Mouse (Mus musculus): Measurements from ENCODE around the gene Cfap61.

Cfap61 gene

DNA sequence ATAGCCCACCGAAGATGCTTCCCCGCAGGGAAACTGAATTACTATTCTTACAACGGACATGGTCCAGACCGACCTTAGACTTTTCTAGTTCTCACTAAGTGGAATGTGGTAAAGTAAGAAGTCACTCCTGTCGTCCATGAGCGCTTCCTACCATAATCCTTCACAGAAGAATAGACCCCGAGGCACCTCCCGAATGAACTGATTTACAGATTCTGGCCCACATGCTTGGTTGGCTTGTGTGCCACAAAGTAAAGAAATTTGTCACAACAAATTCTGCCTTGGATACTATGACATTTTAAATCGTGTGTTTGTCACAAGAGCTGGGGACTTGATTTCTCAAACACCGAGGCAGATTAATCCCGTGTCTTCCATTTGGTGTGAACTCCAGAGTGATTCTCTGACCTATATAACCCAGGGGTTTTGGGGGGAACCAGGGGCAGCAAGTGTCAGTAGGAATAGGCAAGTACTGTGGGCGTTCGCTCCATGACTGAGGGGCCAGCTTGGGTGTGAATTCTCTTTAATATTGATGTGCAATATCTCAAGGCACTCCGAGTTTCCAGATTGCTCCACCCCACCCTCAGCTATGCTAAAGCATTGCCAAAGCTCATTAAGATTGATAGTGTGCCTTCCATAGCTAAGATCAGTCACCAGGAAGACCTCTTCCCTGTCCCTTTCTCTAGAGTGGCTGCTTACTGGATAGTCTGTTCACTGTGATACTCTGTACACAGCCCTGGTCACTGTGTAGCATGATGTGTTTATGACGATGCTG is 214.8 kb downstream of the Cfap61 start:
- DNase-seq (ENCODE audit: low spot score) = no peak

DNA sequence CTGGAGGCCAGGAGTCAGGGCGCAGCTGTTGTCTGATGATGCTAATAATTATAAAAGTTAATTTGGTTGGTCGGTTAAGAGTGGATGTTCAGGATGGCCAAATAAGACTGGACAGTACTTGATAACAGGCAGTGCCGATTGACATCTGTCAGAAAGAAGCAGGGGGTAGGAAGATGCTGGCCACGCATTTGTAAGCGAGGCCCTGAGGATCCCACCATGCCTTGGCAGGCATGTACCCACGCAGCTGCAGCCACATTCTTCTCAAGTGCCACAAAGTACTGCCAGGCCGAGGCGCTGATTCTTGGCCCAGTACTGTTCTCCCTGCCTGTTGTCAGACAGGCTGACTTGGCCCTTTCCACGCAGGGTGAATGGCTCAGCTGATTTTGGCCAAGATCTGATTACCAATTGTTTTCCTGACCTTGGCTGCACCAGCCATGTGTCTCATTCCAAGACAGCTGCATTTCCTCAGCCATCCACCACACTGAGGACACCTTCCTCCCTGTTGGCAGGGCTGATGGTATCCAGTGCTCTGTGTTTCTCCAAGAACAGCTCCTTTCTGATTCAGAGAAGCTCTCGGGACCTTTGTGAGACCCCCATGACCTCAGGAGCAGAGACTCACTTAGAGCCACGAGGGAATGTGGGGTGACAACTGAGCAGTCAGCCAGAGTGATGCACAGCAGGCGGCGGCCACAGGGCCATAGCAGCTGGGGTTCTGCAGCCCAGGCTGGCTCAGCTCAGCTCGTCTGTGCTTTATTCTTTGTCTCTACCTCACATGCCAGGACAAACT is 233.6 kb downstream of the Cfap61 start:
- DNase-seq (ENCODE audit: low spot score) = no peak

DNA sequence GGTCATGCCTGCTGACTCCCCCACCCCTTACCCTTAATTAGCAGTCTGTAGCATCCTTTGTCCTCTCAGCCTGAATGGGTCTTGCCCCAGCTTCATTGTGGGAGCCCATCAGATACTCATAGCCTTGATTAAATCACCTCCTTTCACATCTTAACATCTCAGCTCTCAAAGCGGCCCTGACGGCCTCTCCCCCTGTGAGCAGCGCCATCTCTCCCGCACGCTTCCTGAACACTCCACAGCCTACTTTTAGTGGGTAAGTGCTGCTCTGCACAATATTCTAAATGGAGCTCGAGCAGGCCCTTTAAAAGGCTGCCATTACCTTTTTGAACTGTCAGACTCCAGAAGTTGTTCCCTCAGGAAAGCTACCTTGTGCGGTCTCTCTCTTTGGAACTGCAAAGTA is 234.9 kb downstream of the Cfap61 start:
- DNase-seq (ENCODE audit: low spot score) = no peak

DNA sequence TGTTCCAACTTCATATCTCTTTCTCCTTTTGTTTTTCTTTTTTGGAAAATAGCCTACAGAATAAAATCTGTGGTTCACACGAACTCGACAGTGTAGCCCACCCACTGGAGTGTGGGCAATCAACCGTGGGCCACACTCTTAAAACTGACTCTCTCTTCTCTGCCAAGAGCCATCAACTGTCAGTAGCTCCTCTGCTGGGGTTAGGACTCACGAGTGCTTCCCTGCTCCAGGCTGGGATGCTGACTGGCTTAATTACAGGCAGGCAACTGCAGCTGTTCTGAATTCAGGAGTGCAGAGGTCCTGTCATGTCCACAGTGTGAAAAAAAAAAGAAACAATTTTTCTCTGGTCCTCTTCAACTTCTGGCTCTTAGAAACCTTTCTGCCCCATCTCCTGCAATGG is 237.5 kb downstream of the Cfap61 start:
- DNase-seq (ENCODE audit: low spot score) = no peak

DNA sequence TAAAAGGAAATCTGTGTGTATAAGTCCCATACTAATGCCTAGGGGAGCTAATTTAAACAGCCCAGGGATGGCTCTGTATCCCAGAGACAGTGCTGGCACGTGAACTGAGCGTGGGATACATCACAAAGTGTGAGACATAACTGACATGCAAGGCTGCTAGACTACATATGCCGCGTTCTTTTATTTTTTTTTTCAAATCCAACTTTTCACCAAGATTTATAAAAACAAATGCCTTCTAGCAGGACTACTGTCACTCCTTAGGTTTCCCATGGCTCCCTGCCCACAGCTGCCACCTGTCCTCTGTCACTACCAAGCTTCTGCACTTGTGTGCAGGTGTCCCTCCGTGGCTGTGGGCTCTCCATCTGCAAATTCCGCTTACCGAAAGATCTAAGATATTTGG is 239.6 kb downstream of the Cfap61 start:
- no peak for DNase-seq (ENCODE audit: low spot score)

DNA sequence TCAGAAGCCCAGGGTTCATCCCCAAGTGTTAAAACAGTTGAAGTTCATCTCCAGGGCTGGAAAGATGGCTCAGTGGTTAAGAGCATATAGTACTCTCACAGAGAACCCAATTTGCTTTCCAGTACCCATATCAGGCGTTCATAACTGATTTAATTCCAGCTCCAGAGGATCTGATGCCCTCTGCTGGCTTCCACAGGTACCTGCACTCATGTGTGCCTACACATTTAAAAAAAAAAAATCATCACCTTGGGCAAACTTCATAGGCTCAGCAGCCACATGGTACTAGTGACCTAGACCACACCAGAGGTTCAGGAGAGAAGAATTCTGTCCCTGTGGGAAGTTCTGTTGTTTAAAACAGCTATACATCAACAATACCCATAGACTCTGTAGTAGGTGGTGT is 244.1 kb downstream of the Cfap61 start:
- DNase-seq (ENCODE audit: low spot score) = no peak

DNA sequence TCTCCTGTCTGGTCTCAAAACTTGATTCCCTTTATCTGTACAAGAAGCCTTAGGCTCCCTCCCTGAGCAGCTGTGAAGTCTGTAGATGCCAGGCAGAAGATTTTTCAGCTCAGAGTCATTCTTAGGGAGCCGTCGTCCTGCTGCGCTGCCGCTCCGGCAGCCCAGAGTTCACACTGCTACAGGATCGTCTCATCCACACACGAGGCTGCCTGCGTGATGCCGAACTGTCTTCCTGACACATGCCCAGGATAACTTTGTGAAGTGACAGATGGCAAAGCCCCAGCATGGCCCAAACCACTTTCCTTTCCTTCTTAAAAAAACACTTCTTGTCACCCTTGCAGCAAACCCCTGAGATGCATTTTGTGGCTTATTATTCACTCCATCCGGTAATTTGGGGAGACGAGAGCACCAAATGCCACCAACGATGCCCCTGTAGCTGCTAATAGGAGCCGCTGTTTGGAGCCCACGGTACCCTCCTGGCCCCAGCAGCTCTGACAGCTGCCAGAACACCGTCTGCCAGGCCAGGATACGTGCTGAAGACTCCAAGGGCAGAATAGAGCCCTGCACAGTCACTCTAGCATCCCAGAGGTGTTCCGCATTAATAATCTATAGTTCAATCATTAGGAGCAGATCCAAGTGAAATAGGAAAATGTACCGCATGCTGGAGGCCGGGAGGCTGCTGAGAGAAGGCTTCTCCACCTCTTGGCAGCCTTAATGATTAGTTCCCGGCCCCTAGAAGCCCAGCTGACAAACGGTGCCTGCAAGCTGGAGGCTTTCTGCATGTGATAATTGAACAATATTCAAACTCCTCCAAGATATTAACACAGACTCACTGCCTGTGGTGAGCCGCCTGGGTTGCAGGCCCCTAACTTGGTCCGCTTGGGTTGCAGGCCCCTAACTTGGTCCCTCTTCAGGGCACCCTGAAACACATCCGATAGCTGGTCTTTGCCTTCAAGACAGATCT is 249.5 kb downstream of the Cfap61 start:
- DNase-seq (ENCODE audit: low spot score) = no peak

DNA sequence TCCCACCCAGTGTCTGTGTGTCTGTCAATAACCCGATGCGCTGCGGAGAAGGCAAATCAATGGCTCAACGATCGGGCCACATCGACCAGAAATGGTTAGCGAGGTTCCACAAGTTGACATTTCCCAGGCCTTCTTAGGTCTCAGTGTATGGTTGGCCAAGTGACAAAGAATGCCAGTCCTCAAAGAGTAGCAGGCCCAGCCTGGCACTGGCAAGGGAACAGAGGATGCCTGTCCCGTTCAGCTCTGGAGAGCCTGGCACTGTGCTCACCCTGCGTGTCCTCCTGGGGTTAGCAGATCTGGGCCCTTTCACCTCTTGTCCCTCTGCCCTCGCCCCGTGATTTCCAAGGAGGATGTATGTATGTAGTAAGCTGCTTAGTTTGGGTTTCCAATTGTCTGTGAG is 261.5 kb downstream of the Cfap61 start:
- DNase-seq (ENCODE audit: low spot score) = no peak

DNA sequence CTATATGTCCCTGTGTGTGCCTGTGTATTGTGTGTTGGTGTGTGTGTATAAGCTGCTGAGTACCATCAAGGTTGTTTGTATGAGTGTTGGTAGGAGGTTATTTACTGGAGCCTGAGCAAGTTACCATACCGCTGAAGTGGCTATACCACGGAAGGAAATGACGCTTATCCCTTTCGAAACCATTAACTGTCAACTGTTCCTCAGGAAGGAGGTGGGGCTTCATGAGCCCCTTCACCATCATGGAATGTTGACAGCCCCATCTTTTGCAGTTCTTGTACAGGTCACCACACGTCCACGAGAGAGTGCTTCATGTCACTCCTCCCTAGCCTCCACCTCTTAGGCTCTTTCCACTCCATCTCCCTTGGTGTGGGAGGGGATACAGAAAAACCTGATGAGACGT is 263.4 kb downstream of the Cfap61 start:
- no peak for DNase-seq (ENCODE audit: low spot score)

DNA sequence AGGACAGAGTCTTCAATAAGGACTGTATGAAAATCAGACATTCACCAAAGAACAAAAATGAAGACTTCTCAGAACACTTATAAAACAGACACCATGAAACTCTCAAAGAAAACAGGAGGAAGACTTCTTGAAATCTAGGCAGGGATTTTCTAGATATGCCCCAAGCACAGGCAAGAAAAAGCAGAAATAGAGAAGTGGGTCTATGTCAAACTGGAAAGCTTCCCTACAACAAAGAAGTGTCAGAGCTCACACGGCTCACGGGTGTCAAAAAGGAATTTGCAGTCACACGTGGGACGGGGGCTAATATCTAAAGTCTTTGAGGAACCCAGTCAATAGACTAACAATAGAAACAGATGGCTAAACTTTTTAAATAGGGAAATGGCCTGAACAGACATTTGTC is 276.4 kb downstream of the Cfap61 start:
- no peak for DNase-seq (ENCODE audit: low spot score)

DNA sequence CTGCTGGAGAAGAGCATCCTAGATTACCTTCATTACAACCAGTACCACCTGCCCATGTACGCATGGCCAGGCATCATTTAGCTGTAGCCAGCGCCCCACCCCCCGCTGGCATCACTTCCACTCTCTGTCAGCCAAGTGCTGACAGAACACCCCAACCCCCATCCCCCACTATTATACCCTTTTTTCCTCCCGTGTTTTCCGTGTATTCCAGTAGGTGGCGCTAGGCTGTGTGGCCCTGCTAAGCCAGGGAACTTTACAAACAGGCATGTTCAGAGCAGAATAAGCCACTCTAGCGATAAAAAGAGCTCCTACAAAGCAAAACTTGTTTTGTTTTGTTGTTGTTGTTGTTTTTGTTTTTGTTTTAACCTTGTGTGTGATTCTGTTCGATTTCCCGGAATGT is 280.1 kb downstream of the Cfap61 start:
- DNase-seq (ENCODE audit: low spot score) = no peak

DNA sequence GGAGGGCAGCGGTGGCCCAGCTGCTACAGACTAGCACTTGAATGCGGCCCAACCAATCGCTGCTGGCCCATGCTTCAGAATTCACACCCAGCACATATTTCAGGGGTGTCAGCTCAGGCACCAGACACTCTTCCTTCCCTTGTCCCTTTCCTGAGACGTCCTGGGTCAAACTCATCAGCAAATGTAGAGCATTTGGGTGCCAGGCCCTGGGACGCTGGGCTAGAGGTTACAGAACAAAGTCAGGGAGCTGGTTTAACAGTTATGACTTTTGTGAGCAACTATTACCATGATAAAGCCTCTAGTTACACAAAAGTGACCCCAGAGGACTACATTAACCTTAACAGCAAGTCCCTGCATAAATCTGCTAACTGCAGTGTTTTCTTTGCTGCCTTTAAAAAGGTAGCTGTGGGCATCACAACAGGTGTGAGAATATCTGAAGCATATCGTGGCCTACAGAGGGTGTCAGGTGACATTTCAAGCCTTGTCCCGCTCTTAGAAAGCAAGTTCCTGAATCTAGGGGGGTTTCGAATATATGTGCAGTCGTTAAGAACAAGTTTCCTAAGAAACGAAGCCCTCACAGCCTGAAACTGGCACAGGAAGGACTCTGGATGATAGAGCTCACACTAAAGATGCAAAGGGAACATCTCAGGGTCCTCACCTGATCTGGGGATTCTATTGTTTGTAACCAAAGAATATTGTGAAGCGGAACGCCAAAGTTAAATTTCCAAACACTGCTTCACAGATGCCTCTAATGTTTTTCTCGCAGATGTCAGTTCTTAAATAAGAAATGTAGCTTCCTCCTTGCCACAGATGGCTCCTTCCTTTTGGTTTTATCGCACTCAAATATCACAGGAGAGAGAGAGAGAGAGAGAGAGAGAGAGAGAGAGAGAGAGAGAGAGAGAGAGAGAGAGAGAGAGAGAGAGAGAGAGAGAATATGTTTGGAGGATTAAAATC is 281.8 kb downstream of the Cfap61 start:
- DNase-seq (ENCODE audit: low spot score) = no peak

DNA sequence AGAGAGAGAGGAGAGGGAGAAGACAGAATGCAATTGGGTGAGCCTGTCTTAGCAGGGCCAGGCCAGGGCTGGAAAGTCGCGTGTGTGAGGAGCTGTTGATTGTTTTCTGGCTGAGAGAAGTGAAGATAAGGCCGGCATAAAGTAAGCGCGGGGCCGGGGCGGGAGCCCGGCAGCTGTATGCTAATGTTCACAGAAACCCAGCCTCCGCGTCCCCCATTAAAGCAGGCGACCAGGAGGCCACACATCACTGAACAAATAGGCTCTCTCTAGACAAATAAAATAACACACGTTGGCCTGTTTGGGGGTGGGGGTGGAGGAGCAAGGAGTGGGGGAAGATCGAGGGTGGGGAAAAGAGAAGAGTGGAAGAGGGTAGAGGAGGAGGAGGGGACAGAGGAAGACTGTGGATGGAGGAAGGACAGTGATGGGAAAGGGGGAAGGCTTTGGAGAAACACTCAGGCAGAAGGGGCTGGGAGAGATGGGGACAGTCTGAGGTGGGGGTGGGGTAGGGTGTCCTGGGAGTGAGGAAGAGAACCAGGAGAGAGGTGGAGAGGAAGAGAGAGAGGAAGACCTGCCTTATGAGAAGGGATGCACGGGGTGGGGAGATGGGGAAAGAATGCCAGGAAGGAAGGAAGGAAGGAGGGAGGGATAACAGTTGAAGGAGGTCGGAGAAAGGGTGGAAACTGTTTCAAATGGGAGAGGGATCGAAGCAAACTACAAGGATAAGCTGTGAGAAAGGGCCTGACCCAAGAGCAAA is 282.8 kb downstream of the Cfap61 start:
- no peak for DNase-seq (ENCODE audit: low spot score)

DNA sequence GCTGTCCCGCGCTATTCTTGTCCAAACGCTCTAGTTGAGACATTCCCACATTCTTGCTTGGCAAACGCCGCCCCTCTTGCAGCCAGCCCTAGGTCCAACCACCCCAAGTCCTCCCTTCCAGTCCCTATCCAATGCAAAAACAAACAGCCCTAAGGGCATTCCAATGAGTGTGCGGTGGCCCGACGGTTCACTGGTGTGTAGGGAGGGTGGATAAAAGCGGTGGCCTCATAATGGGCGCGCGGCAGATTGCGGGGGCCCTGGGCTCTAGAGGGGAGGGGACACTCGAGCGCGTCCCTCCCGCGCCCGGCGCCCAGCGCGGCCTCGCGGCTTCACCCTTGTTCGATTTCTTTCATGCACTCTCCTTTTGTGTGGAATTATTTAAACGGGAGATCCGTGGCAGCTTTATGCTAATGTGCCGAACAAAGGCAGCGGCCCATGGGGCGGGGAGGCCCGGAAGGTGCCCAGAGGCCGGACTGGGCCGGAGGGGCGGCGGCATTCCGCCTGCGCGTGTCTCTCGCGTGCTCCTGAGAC is 283.6 kb downstream of the Cfap61 start:
- no peak for DNase-seq (ENCODE audit: low spot score)

DNA sequence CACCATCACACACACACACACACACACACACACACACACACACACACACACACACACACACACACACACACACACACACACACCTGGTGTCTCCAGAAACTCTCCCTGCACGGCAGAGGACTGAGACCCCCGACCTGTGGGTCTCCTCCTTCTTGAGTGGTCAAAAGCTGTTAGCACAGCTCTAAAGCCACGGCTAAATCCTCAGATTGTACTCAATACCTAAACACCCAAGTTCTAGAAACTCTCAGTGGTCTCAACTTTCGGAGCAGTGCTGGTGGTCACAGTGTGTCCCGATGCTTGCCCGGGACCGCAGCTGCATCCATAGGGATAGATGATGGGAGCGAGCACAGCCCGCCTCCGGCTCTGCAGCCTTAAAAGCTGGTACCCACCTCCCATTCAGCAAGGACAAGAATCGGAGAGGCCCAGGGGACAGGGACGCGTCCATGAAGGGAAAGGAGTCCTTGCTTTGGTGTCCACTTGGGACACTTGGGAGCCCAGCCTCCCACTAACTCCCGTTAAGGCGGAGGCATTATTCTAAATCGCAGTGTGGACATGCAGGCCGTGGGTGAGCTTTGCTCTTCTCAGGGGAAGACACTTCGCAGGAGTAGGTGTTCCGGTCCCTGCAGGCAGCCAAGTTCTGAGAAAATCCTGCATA is 284.4 kb downstream of the Cfap61 start:
- DNase-seq (ENCODE audit: low spot score) = no peak

DNA sequence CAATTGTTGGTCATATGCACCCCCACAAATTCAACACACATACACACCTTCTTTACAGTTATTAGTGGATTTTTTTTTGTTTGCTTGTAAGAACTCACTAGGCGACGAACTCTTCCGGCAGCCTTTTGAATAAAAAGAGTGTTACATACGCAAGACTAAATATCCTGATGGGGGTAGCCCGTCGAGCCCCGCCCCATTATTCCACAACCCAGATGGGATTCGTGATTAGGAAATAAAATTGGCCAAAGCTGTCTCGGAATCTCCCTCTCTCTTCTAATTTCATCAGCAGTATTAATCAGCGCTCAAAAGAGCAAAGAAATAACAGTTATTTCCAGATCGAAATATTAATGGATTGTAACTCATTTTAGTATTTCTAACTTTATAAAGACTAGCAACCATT is 285.2 kb downstream of the Cfap61 start:
- DNase-seq (ENCODE audit: low spot score) = no peak

DNA sequence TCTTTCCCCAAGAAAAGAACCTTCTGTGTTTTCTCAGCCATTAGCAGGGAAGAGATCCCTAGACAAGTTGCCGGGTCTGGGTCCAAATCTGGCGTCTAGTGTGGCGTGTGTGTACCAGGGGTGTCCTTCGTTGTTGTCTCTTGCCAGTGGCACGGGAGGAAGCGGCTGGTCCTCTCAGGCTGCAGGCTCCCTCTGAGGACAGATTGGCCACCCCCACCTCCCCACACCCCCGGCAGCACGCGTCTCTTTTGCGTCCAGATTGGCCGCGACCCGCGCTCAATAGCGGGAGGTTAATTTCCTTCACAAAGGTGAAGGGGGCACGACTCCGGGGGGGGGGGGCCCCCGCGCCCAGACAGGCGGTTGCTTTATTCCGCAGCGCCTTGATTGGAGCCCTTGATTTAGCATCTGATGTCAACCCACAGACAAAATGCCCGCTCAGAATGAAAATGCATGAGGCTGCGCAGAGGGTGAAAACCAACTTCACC is 286.0 kb downstream of the Cfap61 start:
- no peak for DNase-seq (ENCODE audit: low spot score)

DNA sequence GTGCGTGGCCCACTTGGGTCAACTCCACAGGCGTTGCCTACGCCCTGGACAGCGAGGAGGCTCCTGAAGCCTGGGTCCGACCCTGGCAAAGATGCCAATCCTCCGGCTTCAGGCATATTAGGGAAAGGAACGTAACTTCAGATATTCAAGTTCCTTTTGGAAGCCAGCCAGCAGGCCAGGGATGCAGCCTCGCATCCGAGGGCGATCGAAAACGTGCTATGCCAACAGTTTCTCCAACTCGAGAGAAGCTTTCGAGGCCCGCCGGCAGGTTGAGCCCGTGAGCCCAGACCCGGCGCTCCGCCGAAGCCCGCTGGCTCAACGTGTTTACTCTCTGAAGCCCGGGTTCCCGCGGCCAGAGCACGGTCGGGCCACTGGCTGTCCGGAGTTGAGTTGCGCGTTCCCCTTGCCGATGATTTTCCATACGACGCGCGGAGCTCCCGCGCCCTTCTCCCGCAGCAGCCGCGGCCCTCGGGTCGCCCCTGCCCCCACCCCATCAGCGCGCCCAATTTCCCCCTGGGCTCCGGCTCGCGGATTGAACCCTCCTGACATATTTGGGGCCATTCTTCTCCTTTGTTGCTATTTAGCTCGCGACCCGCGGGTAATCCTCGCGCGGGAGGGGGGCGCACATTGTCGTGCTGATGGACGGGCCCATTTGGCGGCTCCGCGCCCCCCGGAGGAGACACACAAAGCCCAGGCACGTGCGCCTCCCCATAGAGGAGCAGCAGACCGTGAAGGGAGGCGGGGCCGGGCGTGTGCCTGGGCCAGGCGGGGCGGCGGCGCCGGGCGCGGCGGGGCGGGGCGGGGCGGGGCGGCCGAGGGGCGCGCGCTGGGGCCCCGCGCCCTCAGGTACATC is 286.7 kb downstream of the Cfap61 start, which contains the start of gene Insm1:
Gene Insm1, plus strand, starts transcription at position 846 of the 853 bp plus-strand sequence.
- no peak for DNase-seq (ENCODE audit: low spot score)

DNA sequence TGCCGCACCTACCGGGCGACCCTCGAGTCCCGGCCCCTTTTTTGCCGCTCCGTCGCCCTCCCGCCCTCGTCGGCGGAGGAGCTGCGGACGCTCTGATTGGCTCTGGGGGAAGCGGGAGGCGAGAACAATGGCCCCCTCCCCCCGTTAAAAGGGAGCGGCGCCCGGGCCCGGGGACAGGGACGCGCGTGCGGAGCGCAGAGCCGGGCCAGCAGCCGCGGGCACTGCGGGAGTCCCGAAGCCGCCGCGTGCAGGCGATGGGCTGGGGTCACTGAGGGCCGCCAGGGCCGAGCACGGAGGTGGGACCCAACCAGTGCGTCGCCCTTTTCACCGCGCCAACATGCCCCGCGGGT is 287.3 kb downstream of the Cfap61 start:
- no peak for DNase-seq (ENCODE audit: low spot score)

Measured in spleen, adult 12 weeks (tissue).